Comparison of ENCODE assay signal across 23 mouse cellular contexts in genomic region chr7:67146151-67146550, GRCm38 (mm10).
DNase-seq lines count a peak whose midpoint lies in the region; ATAC-seq lines count a peak whose summit lies in the region.
"Had no signal": no experiment of that assay in that cellular context is flagged by ENCODE, and none has a peak within 500 bp of the region (broad histone marks: within the 10 kb centered on the region; RNA-seq: fewer than 3 reads in every experiment).

No protein-coding gene starts in this region.

- no peak overlapping the region for H3K4me2 ChIP-seq in embryonic facial prominence, embryonic 12.5 days (replicated peaks)
- no peak overlapping the region for H3K4me2 ChIP-seq in embryonic facial prominence, embryonic 15.5 days (replicated peaks)
- H3K4me2 ChIP-seq in limb, embryonic 13.5 days (replicated peaks), result peak overlapping the region; percentile 37
- H3K4me2 ChIP-seq in stomach, embryonic 15.5 days, result no peak overlapping the region
- H3K4me2 ChIP-seq: heart, embryonic 13.5 days; intestine, embryonic 15.5 days; liver, embryonic 11.5 days had no signal

- WGBS in embryonic facial prominence, embryonic 12.5 days, result 58% methylated on average over 6 of the region's 6 CpGs
- WGBS in embryonic facial prominence, embryonic 10.5 days, result 83% methylated on average over 6 of the region's 6 CpGs
- 34% methylated on average over 6 of the region's 6 CpGs for WGBS in embryonic facial prominence, embryonic 15.5 days
- 17% methylated on average over 6 of the region's 6 CpGs for WGBS in limb, embryonic 13.5 days
- WGBS in stomach, embryonic 15.5 days, result 63% methylated on average over 6 of the region's 6 CpGs

- 0 out of 2 replicates have a peak, but pooled peaks cover 6% of the 10 kb centered on the region for H3K36me3 ChIP-seq in embryonic facial prominence, embryonic 12.5 days
- H3K36me3 ChIP-seq in embryonic facial prominence, embryonic 10.5 days (replicated peaks), result no peaks in the 10 kb centered on the region
- H3K36me3 ChIP-seq in embryonic facial prominence, embryonic 15.5 days, result 0 out of 2 replicates have a peak, but pooled peaks cover 8% of the 10 kb centered on the region
- H3K36me3 ChIP-seq in limb, embryonic 13.5 days, result peaks cover 15% of the 10 kb centered on the region
- no peaks in the 10 kb centered on the region for H3K36me3 ChIP-seq in stomach, embryonic 15.5 days
- H3K36me3 ChIP-seq: forebrain, embryonic 10.5 days; heart, embryonic 13.5 days; intestine, embryonic 15.5 days had no signal

- H3K4me1 ChIP-seq in embryonic facial prominence, embryonic 12.5 days, result peaks cover 20% of the 10 kb centered on the region; the same call in 1 of the 2 replicates
- peaks cover 24% of the 10 kb centered on the region for H3K4me1 ChIP-seq in embryonic facial prominence, embryonic 10.5 days
- peaks cover 18% of the 10 kb centered on the region for H3K4me1 ChIP-seq in embryonic facial prominence, embryonic 15.5 days
- peaks cover 59% of the 10 kb centered on the region for H3K4me1 ChIP-seq in limb, embryonic 13.5 days
- peaks cover 11% of the 10 kb centered on the region for H3K4me1 ChIP-seq in stomach, embryonic 15.5 days
- H3K4me1 ChIP-seq: megakaryocyte, embryonic 14.5 days had no signal

- H3K27me3 ChIP-seq in embryonic facial prominence, embryonic 12.5 days, result no peaks in the 10 kb centered on the region
- H3K27me3 ChIP-seq in embryonic facial prominence, embryonic 10.5 days (replicated peaks; ENCODE audit: low read depth, poor library complexity, severe bottlenecking), result no peaks in the 10 kb centered on the region
- H3K27me3 ChIP-seq in embryonic facial prominence, embryonic 15.5 days, result no peaks in the 10 kb centered on the region
- no peaks in the 10 kb centered on the region; the same call in 1 of the 2 replicates for H3K27me3 ChIP-seq in limb, embryonic 13.5 days
- H3K27me3 ChIP-seq in stomach, embryonic 15.5 days (replicated peaks), result no peaks in the 10 kb centered on the region
- H3K27me3 ChIP-seq: heart, embryonic 13.5 days; intestine, embryonic 15.5 days had no signal

- no peaks in the 10 kb centered on the region for H3K9me3 ChIP-seq in embryonic facial prominence, embryonic 12.5 days
- no peaks in the 10 kb centered on the region for H3K9me3 ChIP-seq in embryonic facial prominence, embryonic 10.5 days
- H3K9me3 ChIP-seq in embryonic facial prominence, embryonic 15.5 days (replicated peaks), result no peaks in the 10 kb centered on the region
- H3K9me3 ChIP-seq in limb, embryonic 13.5 days, result no peaks in the 10 kb centered on the region
- no peaks in the 10 kb centered on the region for H3K9me3 ChIP-seq in stomach, embryonic 15.5 days
- H3K9me3 ChIP-seq: forebrain, embryonic 10.5 days; heart, embryonic 13.5 days; intestine, embryonic 15.5 days; megakaryocyte, embryonic 14.5 days had no signal

- H3K27ac ChIP-seq in embryonic facial prominence, embryonic 12.5 days, result peak overlapping the region; percentile 68
- no peak overlapping the region for H3K27ac ChIP-seq in embryonic facial prominence, embryonic 10.5 days (replicated peaks)
- peak overlapping the region; percentile 35 for H3K27ac ChIP-seq in embryonic facial prominence, embryonic 15.5 days (replicated peaks)
- peak overlapping the region; percentile 87 for H3K27ac ChIP-seq in limb, embryonic 13.5 days
- peak overlapping the region; percentile 42; the same call in 1 of the 2 replicates for H3K27ac ChIP-seq in stomach, embryonic 15.5 days
- H3K27ac ChIP-seq: forebrain, embryonic 10.5 days; heart, embryonic 13.5 days; hindbrain, postnatal 0 days; intestine, embryonic 15.5 days; layer of hippocampus, adult 2 months; left cerebral cortex, adult 2 months had no signal

- no peak overlapping the region for H3K4me3 ChIP-seq in embryonic facial prominence, embryonic 12.5 days
- H3K4me3 ChIP-seq in embryonic facial prominence, embryonic 10.5 days, result no peak overlapping the region
- H3K4me3 ChIP-seq in embryonic facial prominence, embryonic 15.5 days (replicated peaks), result no peak overlapping the region
- no peak overlapping the region for H3K4me3 ChIP-seq in limb, embryonic 13.5 days
- H3K4me3 ChIP-seq in stomach, embryonic 15.5 days (replicated peaks), result no peak overlapping the region
- H3K4me3 ChIP-seq: forebrain, embryonic 10.5 days; heart, embryonic 13.5 days; intestine, embryonic 15.5 days; layer of hippocampus, adult 2 months; left cerebral cortex, adult 2 months; megakaryocyte, embryonic 14.5 days had no signal

- no peak for DNase-seq in embryonic facial prominence, embryonic 10.5 days (ENCODE audit: low spot score)
- DNase-seq in thymus, postnatal 25 days, result no peak
- DNase-seq in retina, postnatal 1 day, result no peak
- DNase-seq in cerebellum, postnatal 10 days, result no peak
- DNase-seq: cerebellum, adult 18-20 months; gastrocnemius, postnatal 10 days; right cerebral cortex, postnatal 25 days; spleen, adult 18-20 months; thymus, postnatal 36 days had no signal

- ATAC-seq in embryonic facial prominence, embryonic 12.5 days (ENCODE audit: insufficient number of reproducible peaks, insufficient read depth, low FRiP score, low TSS enrichment), result no peak
- ATAC-seq in embryonic facial prominence, embryonic 15.5 days (ENCODE audit: insufficient number of reproducible peaks, low FRiP score, low TSS enrichment, low read depth), result no peak
- peak; percentile 85 for ATAC-seq in limb, embryonic 13.5 days (ENCODE audit: low FRiP score, low read depth)
- no peak for ATAC-seq in stomach, embryonic 15.5 days (ENCODE audit: insufficient read depth, low FRiP score, low read depth)
- ATAC-seq: CD4-positive, CD25-positive, alpha-beta regulatory T cell, adult 4 months; hindbrain, postnatal 0 days; intestine, embryonic 15.5 days had no signal

- no peak overlapping the region for H3K9ac ChIP-seq in embryonic facial prominence, embryonic 12.5 days
- H3K9ac ChIP-seq in embryonic facial prominence, embryonic 15.5 days, result no peak overlapping the region
- H3K9ac ChIP-seq in limb, embryonic 13.5 days, result no peak overlapping the region
- no peak overlapping the region for H3K9ac ChIP-seq in stomach, embryonic 15.5 days
- H3K9ac ChIP-seq: forebrain, postnatal 0 days; heart, embryonic 13.5 days; intestine, embryonic 15.5 days had no signal
